Mouse (Mus musculus) cerebellum, adult 11-12 months (tissue): ENCODE data around the gene Adam29.

Experiments
- DNase-seq: peaks from one replicate; pipeline ENCODE4 v3.0.0; 2022

Adam29 gene

GRCm38 (mm10) chr8:55906848-55907247 is at the start of gene Adam29:
Gene Adam29 (minus strand): TSS chr8:55906948.
- DNase-seq: no peak

GRCm38 (mm10) chr8:55940526-55940880 is 33.8 kb upstream of the Adam29 start:
- DNase-seq: no peak

- no peak for DNase-seq
Measured at GRCm38 (mm10) chr8:55939870-55940525, 33.2 kb upstream of the Adam29 start, which contains the start of gene Glra3. Gene Glra3 (plus strand): TSS chr8:55940460.
